Mouse (Mus musculus): ENCODE measurements around the gene Cherp. TPM values are rescaled to one million over a fixed set of nuclear protein-coding genes. Genes with fewer than 3 reads are reported as not detected.

Cherp gene
- polyA plus RNA-seq, 1 experiment from 2014 or later = 30.9 TPM

Small RNAs within 50 kb of the gene (microRNA-seq; reads per million reads assigned to microRNA genes)
- gene Mir7068 = 3.9 reads per million, percentile 11 among the genes with 10 or more reads in this experiment

Other genes starting within 250 kb of the Cherp start
- gene Ap1m1, start 235.2 kb downstream of the Cherp start, polyA plus RNA-seq (2014; fragmentation: Nextera tagmentation; extraction: Ambion mirVana) = 108 TPM in 2 replicates
- 17.9 and 18.1 TPM in 2 replicates for gene Gm10282, start 170.0 kb downstream of the Cherp start, polyA plus RNA-seq (2014; fragmentation: Nextera tagmentation; extraction: Ambion mirVana)
- gene Klf2, start 156.2 kb downstream of the Cherp start, polyA plus RNA-seq (2014; fragmentation: Nextera tagmentation; extraction: Ambion mirVana) = 22.0 and 24.1 TPM in 2 replicates
- 39.4 and 44.1 TPM in 2 replicates for gene Eps15l1, start 53.8 kb downstream of the Cherp start, polyA plus RNA-seq (2014; fragmentation: Nextera tagmentation; extraction: Ambion mirVana)
- gene Calr3, start 31.4 kb downstream of the Cherp start, polyA plus RNA-seq (2014; fragmentation: Nextera tagmentation; extraction: Ambion mirVana) = 1.6 TPM in 2 replicates
- 8.1 and 9.4 TPM in 2 replicates for gene 1700030K09Rik, start 31.3 kb downstream of the Cherp start, polyA plus RNA-seq (2014; fragmentation: Nextera tagmentation; extraction: Ambion mirVana)
- gene Slc35e1, start 17.4 kb upstream of the Cherp start, polyA plus RNA-seq (2014; fragmentation: Nextera tagmentation; extraction: Ambion mirVana) = 14.4 and 14.8 TPM in 2 replicates
- gene Med26, start 73.0 kb upstream of the Cherp start, polyA plus RNA-seq (2014; fragmentation: Nextera tagmentation; extraction: Ambion mirVana) = 7.3 and 7.8 TPM in 2 replicates
- gene Smim7, start 95.9 kb upstream of the Cherp start, polyA plus RNA-seq (2014; fragmentation: Nextera tagmentation; extraction: Ambion mirVana) = 122 and 126 TPM in 2 replicates
- 97.0 and 98.3 TPM in 2 replicates for gene Tmem38a, start 96.8 kb upstream of the Cherp start, polyA plus RNA-seq (2014; fragmentation: Nextera tagmentation; extraction: Ambion mirVana)
- gene Nwd1, start 171.5 kb upstream of the Cherp start, polyA plus RNA-seq (2014; fragmentation: Nextera tagmentation; extraction: Ambion mirVana) = 0.14 and 0.19 TPM in 2 replicates
- gene Sin3b, start 248.1 kb upstream of the Cherp start, polyA plus RNA-seq (2014; fragmentation: Nextera tagmentation; extraction: Ambion mirVana) = 190 and 204 TPM in 2 replicates

All from heart, embryonic 14.5 days (tissue).